In genomic region chr6:37463517-37464482, GRCm38 (mm10) we compare ENCODE assay signal across 8 mouse cellular contexts. TPM values are rescaled to one million over a fixed set of nuclear protein-coding genes. Genes with fewer than 3 reads are reported as not detected.
A peak's percentile ranks its signal among the peaks of the same experiment; 100 is the strongest.
DNase-seq lines count a peak whose midpoint lies in the region; ATAC-seq lines count a peak whose summit lies in the region.
"Not testable (repeated sequence)": the region's sequence is repeated elsewhere in the genome, so short reads cannot be mapped to it uniquely, and the experiment has no call there.

No protein-coding gene starts in this region.

- 0 out of 2 replicates have a peak overlapping the region, but pooled peaks have one; percentile 1 for H3K27ac ChIP-seq in hindbrain, embryonic 14.5 days
- H3K27ac ChIP-seq in lung, embryonic 15.5 days, result 0 out of 2 replicates have a peak overlapping the region, but pooled peaks have one; percentile 11
- H3K27ac ChIP-seq in neural tube, embryonic 14.5 days (ENCODE audit: low read depth, low read length), result not testable (repeated sequence)

- not testable (repeated sequence) for H3K27me3 ChIP-seq in hindbrain, embryonic 14.5 days (ENCODE audit: control insufficient read depth, insufficient read depth, low read length); lung, embryonic 15.5 days; neural tube, embryonic 14.5 days (ENCODE audit: control insufficient read depth, insufficient read depth, low read length)

- H3K4me1 ChIP-seq in hindbrain, embryonic 14.5 days (replicated peaks; ENCODE audit: control insufficient read depth, insufficient read depth, low read length); lung, embryonic 15.5 days; neural tube, embryonic 14.5 days (ENCODE audit: control insufficient read depth, insufficient read depth, low read length): not testable (repeated sequence)

- 0% methylated on average over 6 of the region's 25 CpGs for WGBS in hindbrain, embryonic 14.5 days
- 1% methylated on average over 7 of the region's 25 CpGs for WGBS in lung, embryonic 15.5 days
- WGBS in neural tube, embryonic 14.5 days, result 0% methylated on average over 6 of the region's 25 CpGs

- H3K9ac ChIP-seq in hindbrain, embryonic 14.5 days; lung, embryonic 15.5 days; neural tube, embryonic 14.5 days (replicated peaks; ENCODE audit: low read depth, low read length): not testable (repeated sequence)

- peak overlapping the region; percentile 33 for H3K4me3 ChIP-seq in hindbrain, embryonic 14.5 days (replicated peaks; ENCODE audit: low read length)
- H3K4me3 ChIP-seq in lung, embryonic 15.5 days, result peak overlapping the region; percentile 45
- H3K4me3 ChIP-seq in neural tube, embryonic 14.5 days (ENCODE audit: low read depth, low read length), result peak overlapping the region; percentile 31

- H3K4me2 ChIP-seq in hindbrain, embryonic 14.5 days (replicated peaks), result peak overlapping the region; percentile 58
- H3K4me2 ChIP-seq in lung, embryonic 15.5 days, result peak overlapping the region; percentile 56
- peak overlapping the region; percentile 52; the same call in 1 of the 2 replicates for H3K4me2 ChIP-seq in neural tube, embryonic 14.5 days (ENCODE audit: low read depth, low read length)

- peak; percentile 100 for ATAC-seq in common myeloid progenitor, adult 5-6 weeks (replicated peaks; ENCODE audit: low read depth, poor library complexity, severe bottlenecking)
- ATAC-seq in hindbrain, embryonic 14.5 days (ENCODE audit: low FRiP score), result peak; percentile 97
- ATAC-seq in lung, embryonic 15.5 days (ENCODE audit: borderline replicate concordance, extremely low read depth, low FRiP score, low TSS enrichment), result peak; percentile 96
- peak; percentile 99 for ATAC-seq in neural tube, embryonic 14.5 days (ENCODE audit: low read depth)

- DNase-seq in T-cell, adult 2 months (ENCODE audit: low spot score), result peak; percentile 83
- DNase-seq in gastrocnemius, adult 8-10 months (ENCODE audit: low spot score in 2 of 2), result peak; percentile 37 to 43
- DNase-seq in hindbrain, embryonic 14.5 days (ENCODE audit: low spot score), result peak; percentile 79
- DNase-seq in layer of hippocampus, adult 9-11 months, result peak; percentile 77
- peak; percentile 40 to 69 for DNase-seq in thymus, adult 18-20 months

- H3K9me3 ChIP-seq in hindbrain, embryonic 14.5 days (ENCODE audit: control insufficient read depth, low read length); lung, embryonic 15.5 days; neural tube, embryonic 14.5 days (ENCODE audit: control insufficient read depth, low read length): not testable (repeated sequence)

- not testable (repeated sequence) for H3K36me3 ChIP-seq in hindbrain, embryonic 14.5 days (replicated peaks; ENCODE audit: control insufficient read depth, insufficient read depth); lung, embryonic 15.5 days; neural tube, embryonic 14.5 days (ENCODE audit: control insufficient read depth, insufficient read depth, low read length)

RNA-seq across cellular contexts. Expression of gene Creb3l2, which starts 21.9 kb away (rescaled TPM):
- 4.3 and 4.7 TPM in 2 replicates for total RNA-seq in common myeloid progenitor, adult 5-6 weeks (2017)
- 10 to 100 TPM in 3 of 4 experiments, 1 to 10 TPM in 1; 10.0 to 13.7 (median 11.1) TPM for total RNA-seq in gastrocnemius, adult 8-10 months (2022)
- polyA plus RNA-seq in hindbrain, embryonic 14.5 days (2014; fragmentation: Nextera tagmentation; extraction: Ambion mirVana), result 5.0 and 5.5 TPM in 2 replicates
- 27.8 and 28.0 TPM in 2 replicates for polyA plus RNA-seq in lung, embryonic 15.5 days (2015; fragmentation: Nextera tagmentation; extraction: Ambion mirVana)
- 2.3 and 5.4 TPM in 2 replicates for polyA plus RNA-seq in neural tube, embryonic 14.5 days (2014; fragmentation: Nextera tagmentation; extraction: Ambion mirVana)
